Mouse (Mus musculus) C2C12 (cell line): ENCODE measurements at regions not wholly inside any gene's neighbourhood (a gene's known extent, or its start where the extent isn't known, plus 50 kb on each side); places are given as distances from the start of the nearest gene placed in this dataset.
"Not testable (repeated sequence)": the region's sequence is repeated elsewhere in the genome, so short reads cannot be mapped to it uniquely, and the experiment has no call there.

Experiments
- H3K27me3 ChIP-seq: one replicate; pipeline ENCODE4 v1.6.1; 2011; ENCODE audit not compliant: control insufficient read depth, insufficient read depth, insufficient read length
- H3K36me3 ChIP-seq: one replicate; pipeline ENCODE4 v1.6.1; 2011; ENCODE audit not compliant: control insufficient read depth, insufficient read depth
- H3K4me3 ChIP-seq: one replicate; pipeline ENCODE4 v1.5.1; 2011; ENCODE audit warnings: mild to moderate bottlenecking, control low read depth; ENCODE audit not compliant: poor library complexity, insufficient read depth, severe bottlenecking
- H3K79me2 ChIP-seq: one replicate; pipeline ENCODE4 v1.6.1; 2011; ENCODE audit not compliant: control insufficient read depth, insufficient read depth
- H3K79me3 ChIP-seq: one replicate; pipeline ENCODE4 v1.6.1; 2011; ENCODE audit warnings: low read depth, control low read depth
- H3ac ChIP-seq: one replicate; pipeline ENCODE3; 2011; ENCODE audit warnings: low read depth; ENCODE audit not compliant: control insufficient read depth, insufficient read length
- CEBPB ChIP-seq: IDR thresholded peaks from one replicate; pipeline ENCODE4 v1.6.1; 2011; ENCODE audit warnings: low read depth, mild to moderate bottlenecking, control low read depth, moderate library complexity
- CTCF ChIP-seq: IDR thresholded peaks from one replicate; pipeline ENCODE4 v1.5.1; 2011; ENCODE audit not compliant: control insufficient read depth, insufficient read depth, insufficient read length
- FOSL1 ChIP-seq: IDR thresholded peaks from one replicate; pipeline ENCODE4 v1.8.0; 2011; ENCODE audit warnings: mild to moderate bottlenecking, low read length; ENCODE audit not compliant: poor library complexity, insufficient read depth, severe bottlenecking
- MAX ChIP-seq: IDR thresholded peaks from one replicate; pipeline ENCODE4 v1.6.1; 2011; ENCODE audit warnings: mild to moderate bottlenecking, control low read depth
- MYOD1 ChIP-seq: IDR thresholded peaks from one replicate; pipeline ENCODE4 v1.6.1; 2011; ENCODE audit warnings: low read depth; ENCODE audit not compliant: control insufficient read depth, insufficient read length
- MYOG ChIP-seq: IDR thresholded peaks from one replicate; pipeline ENCODE4 v1.6.1; 2011; ENCODE audit not compliant: control insufficient read depth, insufficient read length; ENCODE audit errors: extremely low read depth
- USF1 ChIP-seq: IDR thresholded peaks from one replicate; pipeline ENCODE4 v1.6.1; 2011; ENCODE audit warnings: low read depth, mild to moderate bottlenecking, control low read depth, moderate library complexity

DNA sequence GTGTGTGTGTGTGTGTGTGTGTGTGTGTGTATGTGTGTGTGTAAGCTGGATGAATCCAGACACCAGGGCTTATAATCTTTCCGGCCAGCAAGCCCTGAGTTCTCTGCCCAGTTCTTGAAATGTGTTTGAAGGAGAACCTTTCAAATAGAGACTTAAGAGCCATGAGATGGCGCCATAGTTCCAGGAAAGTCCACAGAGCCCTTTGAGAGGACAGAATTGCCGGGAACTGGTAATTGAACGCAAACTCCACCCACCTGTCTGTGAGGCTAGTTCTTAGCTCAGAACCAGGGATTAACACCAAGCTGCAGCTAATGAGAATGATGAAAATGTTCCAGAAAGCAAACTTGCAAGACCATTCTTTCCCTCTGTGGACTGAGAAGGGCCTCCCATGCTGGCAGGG, 72.2 kb downstream of the Trim42 start:
- Histone ChIP-seq H3K36me3 (no peaks in the 10 kb centered on the region), H3K27me3 (no peaks in the 10 kb centered on the region), H3K4me3 (no peak overlapping the region), H3K79me2 (no peaks in the 10 kb centered on the region), H3K79me3 (no peaks in the 10 kb centered on the region), H3ac (no peak overlapping the region)
- TF ChIP-seq MYOD1 (no peak), MYOG (no peak), CTCF (no peak)

DNA sequence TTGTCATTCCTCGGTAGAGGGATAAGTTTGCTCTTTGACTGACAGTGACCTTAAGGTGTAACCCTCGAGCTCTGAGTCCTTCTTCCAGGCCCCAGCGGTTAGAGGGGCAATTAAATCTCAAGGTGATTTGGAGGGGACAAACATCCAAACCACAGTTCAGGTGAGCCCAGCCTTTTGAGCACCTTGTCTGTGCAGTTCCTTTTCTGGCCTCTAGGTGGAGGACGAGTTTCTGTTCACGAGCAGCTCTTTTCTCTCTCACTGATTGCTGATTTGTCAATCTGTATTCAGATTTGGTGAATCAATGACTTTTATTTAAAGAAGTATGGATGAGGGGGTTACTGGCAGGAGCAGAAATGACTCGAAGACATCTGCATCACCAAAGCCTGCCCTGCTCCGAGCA, 74.0 kb downstream of the Trim42 start:
- no peaks in the 10 kb centered on the region for H3K79me3 ChIP-seq
- no peaks in the 10 kb centered on the region for H3K27me3 ChIP-seq
- H3K79me2 ChIP-seq: no peaks in the 10 kb centered on the region
- TF ChIP-seq MYOD1 (no peak), MYOG (no peak), CTCF (no peak), FOSL1 (no peak), MAX (no peak), CEBPB (no peak), USF1 (no peak)
- no peaks in the 10 kb centered on the region for H3K36me3 ChIP-seq
- H3ac ChIP-seq: no peak overlapping the region
- H3K4me3 ChIP-seq: no peak overlapping the region

DNA sequence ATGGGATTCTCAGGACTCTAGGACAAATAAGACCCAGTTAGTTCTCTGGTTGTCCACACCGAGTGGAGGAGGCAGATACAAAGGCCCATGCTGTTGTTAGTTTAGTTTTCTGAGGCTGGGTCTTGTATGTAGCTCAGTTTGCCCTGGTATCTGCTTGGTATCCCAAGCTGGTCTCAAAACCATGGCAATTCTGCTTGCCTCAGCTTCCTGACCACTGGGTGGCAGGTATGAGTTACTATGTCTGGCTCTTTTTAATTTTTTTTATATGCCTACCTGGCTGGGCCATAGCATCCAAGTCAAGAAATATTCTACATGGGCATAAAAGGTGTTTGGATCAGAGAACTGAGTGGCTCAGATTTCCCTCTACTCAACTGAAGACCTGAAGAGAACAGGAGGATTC, 77.9 kb downstream of the Trim42 start:
- H3K4me3 ChIP-seq: no peak overlapping the region
- no peaks in the 10 kb centered on the region for H3K79me3 ChIP-seq
- H3K36me3 ChIP-seq: no peaks in the 10 kb centered on the region
- no peaks in the 10 kb centered on the region for H3K27me3 ChIP-seq
- H3K79me2 ChIP-seq: no peaks in the 10 kb centered on the region
- H3ac ChIP-seq: no peak overlapping the region
- TF ChIP-seq CEBPB (no peak), MAX (no peak), MYOD1 (no peak), MYOG (no peak), CTCF (no peak), USF1 (no peak), FOSL1 (no peak)

DNA sequence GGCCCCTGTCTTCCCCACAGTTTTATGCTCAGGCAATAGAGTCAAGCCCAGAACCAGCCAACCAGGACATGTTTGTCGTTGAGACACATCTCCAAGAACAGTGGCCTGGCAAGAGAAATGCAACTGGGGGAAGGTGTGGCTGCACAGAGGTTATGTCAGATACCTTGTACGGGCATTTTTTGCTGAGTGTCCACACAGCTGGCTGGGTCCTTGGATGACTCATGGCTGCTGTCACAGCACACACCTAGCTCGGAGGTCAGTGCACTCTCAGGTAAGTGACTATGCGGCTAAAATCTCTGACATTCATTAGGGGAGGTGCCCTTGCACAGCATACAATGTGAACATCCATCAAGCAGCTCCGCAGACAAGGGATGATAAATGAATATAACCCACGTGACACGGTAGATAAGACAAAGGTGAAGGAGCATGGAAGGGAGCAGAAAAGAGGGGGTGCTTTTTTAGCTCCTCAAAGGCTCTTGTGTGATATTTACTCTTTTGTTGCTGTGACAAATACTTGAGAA, 85.4 kb downstream of the Trim42 start:
- H3K79me2 ChIP-seq: no peaks in the 10 kb centered on the region
- H3K36me3 ChIP-seq: no peaks in the 10 kb centered on the region
- no peaks in the 10 kb centered on the region for H3K27me3 ChIP-seq
- no peak overlapping the region for H3K4me3 ChIP-seq
- no peaks in the 10 kb centered on the region for H3K79me3 ChIP-seq
- H3ac ChIP-seq: no peak overlapping the region
- TF ChIP-seq MAX: no peak
- no peak for TF ChIP-seq CTCF
- no peak for TF ChIP-seq MYOD1
- TF ChIP-seq MYOG: no peak

DNA sequence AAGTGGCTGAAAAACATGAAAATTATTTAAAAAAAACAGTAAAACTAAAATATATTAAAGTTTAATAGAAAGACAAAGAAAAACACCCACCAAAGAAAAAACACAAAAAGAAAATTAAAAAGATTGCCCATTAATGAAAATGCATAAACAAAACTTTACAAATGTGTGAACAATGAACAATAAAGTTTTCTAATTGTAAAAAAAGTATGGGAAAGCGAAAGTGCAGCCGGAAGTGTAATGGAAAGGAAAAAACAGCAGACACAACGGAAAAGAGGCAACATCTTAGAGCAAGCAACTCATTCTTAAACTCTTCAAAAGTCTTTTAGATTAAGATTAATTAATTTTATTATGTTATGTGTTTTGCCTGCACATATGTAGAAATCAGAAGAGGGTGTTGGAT, 87.7 kb downstream of the Trim42 start:
- no peak overlapping the region for H3ac ChIP-seq
- H3K36me3 ChIP-seq: no peaks in the 10 kb centered on the region
- H3K27me3 ChIP-seq: no peaks in the 10 kb centered on the region
- no peaks in the 10 kb centered on the region for H3K79me3 ChIP-seq
- no peaks in the 10 kb centered on the region for H3K79me2 ChIP-seq
- no peak for TF ChIP-seq MAX
- no peak for TF ChIP-seq CEBPB
- no peak for TF ChIP-seq MYOD1
- no peak for TF ChIP-seq USF1
- no peak for TF ChIP-seq FOSL1
- TF ChIP-seq MYOG: no peak
- TF ChIP-seq CTCF: no peak
- H3K4me3 ChIP-seq: no peak overlapping the region

DNA sequence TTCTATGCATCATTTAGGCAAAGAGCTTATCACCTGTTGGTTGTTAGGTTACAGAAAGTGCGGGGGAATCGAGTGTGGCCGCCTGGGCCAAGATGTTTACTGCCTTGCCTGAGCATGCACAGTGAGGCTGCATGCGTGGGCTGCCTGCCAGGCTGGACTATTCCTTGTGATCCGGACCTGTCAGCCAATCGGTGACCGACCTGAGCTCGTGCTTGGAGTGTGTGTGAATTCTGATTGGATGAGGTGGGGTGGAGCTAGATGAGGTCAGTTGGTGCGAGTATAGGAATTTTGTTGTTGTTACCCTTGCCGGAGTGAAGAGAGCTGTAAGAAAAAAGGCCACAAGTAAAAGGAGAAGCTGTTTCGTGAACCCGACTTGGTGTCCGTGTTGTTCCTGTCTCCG, 94.3 kb downstream of the Trim42 start:
- H3K4me3 ChIP-seq: peak overlapping the region; percentile 26
- not testable (repeated sequence) for H3ac ChIP-seq, H3K79me2 ChIP-seq, H3K36me3 ChIP-seq, H3K27me3 ChIP-seq, H3K79me3 ChIP-seq

DNA sequence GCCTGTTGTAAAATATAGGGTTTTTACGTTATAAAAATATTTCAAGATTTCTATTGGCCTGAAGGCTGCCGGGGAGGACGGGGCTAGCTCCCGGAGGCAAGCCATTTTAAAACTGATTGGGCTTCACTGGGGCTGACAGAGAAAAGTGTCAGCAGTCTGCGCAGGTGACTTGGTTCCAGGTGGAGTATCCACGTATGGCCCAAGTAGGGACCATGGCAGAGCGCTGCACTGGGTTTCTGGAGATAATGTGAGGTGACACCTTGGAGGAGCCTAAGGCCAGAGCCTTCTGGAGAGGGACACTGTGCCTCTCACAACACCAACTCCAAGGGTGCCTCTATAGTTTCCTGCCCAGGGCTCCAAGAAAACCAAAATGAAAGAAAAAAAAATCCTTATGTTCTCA, 95.9 kb downstream of the Trim42 start:
- no peak for TF ChIP-seq FOSL1
- no peak for TF ChIP-seq CTCF
- TF ChIP-seq MAX: no peak
- no peak for TF ChIP-seq CEBPB
- no peak for TF ChIP-seq MYOG
- TF ChIP-seq USF1: no peak
- TF ChIP-seq MYOD1: no peak
- H3K79me2 ChIP-seq: no peaks in the 10 kb centered on the region
- H3K79me3 ChIP-seq: no peaks in the 10 kb centered on the region
- H3K4me3 ChIP-seq: no peak overlapping the region
- no peaks in the 10 kb centered on the region for H3K27me3 ChIP-seq
- no peaks in the 10 kb centered on the region for H3K36me3 ChIP-seq
- H3ac ChIP-seq: no peak overlapping the region
